Mouse (Mus musculus) limb, embryonic 11.5 days (tissue): ENCODE data around the gene Rnpep. TPM values are rescaled to one million over a fixed set of nuclear protein-coding genes. Genes with fewer than 3 reads are reported as not detected.
"Not testable (repeated sequence)": the region's sequence is repeated elsewhere in the genome, so short reads cannot be mapped to it uniquely, and the experiment has no call there.

Experiments
- ATAC-seq: fragments of 200-750 bp; cut with Nextera tagmentation; 2 replicates; pipeline ENCODE4 v1.8.0; 2017; ENCODE audit warnings: low read depth; ENCODE audit not compliant: insufficient number of reproducible peaks, low FRiP score, low TSS enrichment
- DNase-seq: peaks from one replicate; pipeline ENCODE4 v3.0.0-alpha.2; 2015; ENCODE audit warnings: low spot score
- H3K27ac ChIP-seq: fragments of 300-500 bp; sonication (generic); replicated peaks from 2 replicates; pipeline ENCODE4 v1.5.1; 2014; ENCODE audit warnings: low read depth, mild to moderate bottlenecking, low read length
- H3K27me3 ChIP-seq: fragments of 300-500 bp; sonication (generic); 2 replicates; pipeline ENCODE4 v1.6.1; 2014; ENCODE audit warnings: mild to moderate bottlenecking, low read length, mixed read lengths; ENCODE audit not compliant: control insufficient read depth, insufficient read depth
- H3K36me3 ChIP-seq: fragments of 300-500 bp; sonication (generic); 2 replicates; pipeline ENCODE4 v1.6.1; 2014; ENCODE audit warnings: mild to moderate bottlenecking, low read length, moderate library complexity, mixed read lengths; ENCODE audit not compliant: control insufficient read depth, insufficient read depth
- H3K4me1 ChIP-seq: fragments of 300-500 bp; sonication (generic); 2 replicates; pipeline ENCODE4 v1.6.1; 2014; ENCODE audit warnings: low read length, mixed read lengths; ENCODE audit not compliant: control insufficient read depth, insufficient read depth
- H3K4me2 ChIP-seq: fragments of 300-500 bp; sonication (generic); 2 replicates; pipeline ENCODE4 v1.6.1; 2014; ENCODE audit warnings: low read depth, mild to moderate bottlenecking, moderate library complexity; ENCODE audit not compliant: severe bottlenecking
- H3K4me3 ChIP-seq: fragments of 300-500 bp; sonication (generic); 2 replicates; pipeline ENCODE4 v1.5.1; 2014; ENCODE audit warnings: low read depth, low read length
- H3K9ac ChIP-seq: fragments of 300-500 bp; sonication (generic); 2 replicates; pipeline ENCODE4 v1.6.1; 2014; ENCODE audit warnings: mild to moderate bottlenecking, low read length
- H3K9me3 ChIP-seq: fragments of 300-500 bp; sonication (generic); 2 replicates; pipeline ENCODE4 v1.6.1; 2016; ENCODE audit warnings: low read length; ENCODE audit not compliant: control insufficient read depth
- WGBS: fragments of 180-500 bp; shearing (Covaris S2); extraction: QIAGEN DNeasy Blood & Tissue Kit; methylation state at CpG from one replicate; pipeline ENCODE4 v1.1.7; 2014; 5-methylcytosine and 5-hydroxymethylcytosine counted together
- polyA plus RNA-seq: library from polyadenylated mRNA; unstranded; fragments of >200 nt; fragmentation: Nextera tagmentation; extraction: Ambion mirVana; gene quantifications from 2 replicates; pipeline ENCODE4 v1.2.1, GENCODE M21; 2014

Gene Rnpep
- polyA plus RNA-seq, 1 experiment from 2014 or later, result 112 TPM

GRCm38 (mm10) chr1:135252854-135253253 is 31.0 kb downstream of the Rnpep start:
- DNase-seq, result no peak
- H3K27me3 ChIP-seq, result 0 out of 2 replicates have a peak, but pooled peaks cover 2% of the 10 kb centered on the region
- H3K36me3 ChIP-seq, result no peaks in the 10 kb centered on the region
- ATAC-seq, result no peak
- H3K4me1 ChIP-seq, result peaks cover 14% of the 10 kb centered on the region
- 43% methylated on average over 4 of the region's 4 CpGs for WGBS
- H3K9ac ChIP-seq, result no peak overlapping the region
- no peaks in the 10 kb centered on the region for H3K9me3 ChIP-seq
- no peak overlapping the region for H3K4me3 ChIP-seq
- no peak overlapping the region for H3K4me2 ChIP-seq
- no peak overlapping the region for H3K27ac ChIP-seq

GRCm38 (mm10) chr1:135251405-135251804 is 32.5 kb downstream of the Rnpep start:
- no peaks in the 10 kb centered on the region for H3K9me3 ChIP-seq
- no peak for ATAC-seq
- no peak for DNase-seq
- 56% methylated on average over 8 of the region's 8 CpGs for WGBS
- no peak overlapping the region for H3K4me3 ChIP-seq
- 0 out of 2 replicates have a peak, but pooled peaks cover 2% of the 10 kb centered on the region for H3K27me3 ChIP-seq
- no peak overlapping the region for H3K9ac ChIP-seq
- H3K4me2 ChIP-seq, result no peak overlapping the region
- H3K27ac ChIP-seq, result no peak overlapping the region
- no peaks in the 10 kb centered on the region for H3K36me3 ChIP-seq
- peaks cover 14% of the 10 kb centered on the region for H3K4me1 ChIP-seq

- no peaks in the 10 kb centered on the region for H3K9me3 ChIP-seq
- no peak overlapping the region for H3K4me3 ChIP-seq
- H3K9ac ChIP-seq, result no peak overlapping the region
- ATAC-seq, result no peak
- H3K27me3 ChIP-seq, result 0 out of 2 replicates have a peak, but pooled peaks cover 2% of the 10 kb centered on the region
- H3K4me2 ChIP-seq, result no peak overlapping the region
- DNase-seq, result no peak
- peaks cover 14% of the 10 kb centered on the region for H3K4me1 ChIP-seq
- 80% methylated on average over 2 of the region's 3 CpGs for WGBS
- no peaks in the 10 kb centered on the region for H3K36me3 ChIP-seq
- H3K27ac ChIP-seq, result no peak overlapping the region
Measured at GRCm38 (mm10) chr1:135250706-135251105, 33.2 kb downstream of the Rnpep start.

GRCm38 (mm10) chr1:135248434-135248850 is 35.4 kb downstream of the Rnpep start:
- Histone ChIP-seq H3K36me3 (no peaks in the 10 kb centered on the region), H3K4me1 (peaks cover 14% of the 10 kb centered on the region), H3K4me3 (no peak overlapping the region), H3K27me3 (0 out of 2 replicates have a peak, but pooled peaks cover 2% of the 10 kb centered on the region), H3K27ac (no peak overlapping the region), H3K4me2 (peak overlapping the region; percentile 36; the same call in 1 of the 2 replicates), H3K9me3 (no peaks in the 10 kb centered on the region), H3K9ac (no peak overlapping the region)
- ATAC-seq (0 out of 2 replicates have a peak, but pooled peaks have one; percentile 39), DNase-seq (peak; percentile 55)
- 3% methylated on average over 15 of the region's 15 CpGs for WGBS

GRCm38 (mm10) chr1:135244014-135244413 is 39.9 kb downstream of the Rnpep start:
- no peaks in the 10 kb centered on the region for H3K9me3 ChIP-seq
- no peak overlapping the region for H3K4me2 ChIP-seq
- WGBS, result 81% methylated on average over 8 of the region's 8 CpGs
- no peak overlapping the region for H3K9ac ChIP-seq
- no peak for ATAC-seq
- 0 out of 2 replicates have a peak, but pooled peaks cover 2% of the 10 kb centered on the region for H3K27me3 ChIP-seq
- H3K27ac ChIP-seq, result no peak overlapping the region
- H3K4me1 ChIP-seq, result peaks cover 6% of the 10 kb centered on the region; the same call in 1 of the 2 replicates
- no peak for DNase-seq
- H3K4me3 ChIP-seq, result no peak overlapping the region
- H3K36me3 ChIP-seq, result no peaks in the 10 kb centered on the region

GRCm38 (mm10) chr1:135240206-135240605 is 43.7 kb downstream of the Rnpep start:
- not testable (repeated sequence) for H3K27ac ChIP-seq, H3K4me1 ChIP-seq, H3K27me3 ChIP-seq, H3K9ac ChIP-seq, H3K9me3 ChIP-seq, DNase-seq, ATAC-seq, H3K4me3 ChIP-seq, H3K36me3 ChIP-seq, H3K4me2 ChIP-seq
- 89% methylated on average over 4 of the region's 4 CpGs for WGBS

GRCm38 (mm10) chr1:135237131-135237851 is 46.6 kb downstream of the Rnpep start:
- DNase-seq (no peak), ATAC-seq (no peak)
- no peak overlapping the region for H3K9ac ChIP-seq
- H3K4me2 ChIP-seq, result no peak overlapping the region
- H3K4me3 ChIP-seq, result no peak overlapping the region
- H3K27me3 ChIP-seq, result no peaks in the 10 kb centered on the region
- WGBS, result 69% methylated on average over 12 of the region's 12 CpGs
- H3K9me3 ChIP-seq, result no peaks in the 10 kb centered on the region
- H3K27ac ChIP-seq, result no peak overlapping the region
- H3K4me1 ChIP-seq, result no peaks in the 10 kb centered on the region
- no peaks in the 10 kb centered on the region for H3K36me3 ChIP-seq

- 84% methylated on average over 12 of the region's 12 CpGs for WGBS
- no peak for DNase-seq
- Histone ChIP-seq H3K27ac (no peak overlapping the region), H3K9ac (no peak overlapping the region), H3K4me2 (no peak overlapping the region), H3K4me1 (no peaks in the 10 kb centered on the region), H3K9me3 (no peaks in the 10 kb centered on the region), H3K36me3 (no peaks in the 10 kb centered on the region), H3K27me3 (no peaks in the 10 kb centered on the region), H3K4me3 (no peak overlapping the region)
- ATAC-seq, result no peak
Measured at GRCm38 (mm10) chr1:135234771-135235170, 49.1 kb downstream of the Rnpep start.
